ENCODE assay signal across 8 mouse cellular contexts in the genomic region with DNA sequence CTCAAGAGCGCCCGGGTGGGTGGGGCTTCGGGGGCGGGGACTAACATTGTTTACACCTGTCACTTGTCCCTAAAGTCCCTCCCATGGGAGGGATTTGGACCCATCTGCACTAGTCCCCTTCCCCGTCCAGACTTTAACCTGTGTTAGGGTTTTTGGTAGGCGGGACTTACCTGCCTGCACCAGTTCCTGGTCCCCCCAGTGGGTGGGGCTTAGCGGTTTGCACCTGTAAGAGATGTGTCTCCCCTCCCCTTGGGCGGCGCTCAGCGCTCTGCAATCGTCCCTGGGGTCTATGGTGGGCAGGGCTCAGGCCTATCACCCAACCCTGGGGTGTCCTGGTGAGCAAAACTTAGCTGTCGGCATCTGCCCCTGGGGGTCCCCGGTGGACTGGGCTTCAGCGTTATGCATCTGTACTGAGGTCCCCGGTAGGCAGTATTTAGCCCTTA. TPM values are rescaled to one million over a fixed set of nuclear protein-coding genes. Genes with fewer than 3 reads are reported as not detected.
DNase-seq lines count a peak whose midpoint lies in the region; ATAC-seq and TF ChIP-seq lines count a peak whose summit lies in the region.

No protein-coding gene starts in this region.

- intact Hi-C loops in heart, postnatal 14 days (cut with DNase I): no loop called here

- DNase-seq in heart, postnatal 14 days: no peak
- DNase-seq in MN1 (ENCODE audit: low spot score): peak; percentile 37
- no peak for DNase-seq in heart, postnatal 0 days (ENCODE audit: low spot score)

- H3K27ac ChIP-seq in heart, embryonic 12.5 days (ENCODE audit: poor library complexity, severe bottlenecking): peak overlapping the region; percentile 50; the same call in 1 of the 2 replicates
- H3K27ac ChIP-seq in heart, postnatal 0 days (ENCODE audit: low read depth): no peak overlapping the region
- H3K27ac ChIP-seq in limb, embryonic 13.5 days: 0 out of 2 replicates have a peak overlapping the region, but pooled peaks have one; percentile 67
- H3K27ac ChIP-seq in neural tube, embryonic 12.5 days: peak overlapping the region; percentile 37; the same call in 1 of the 2 replicates

- ATAC-seq in heart, embryonic 12.5 days (ENCODE audit: insufficient number of reproducible peaks, low FRiP score): peak; percentile 36
- ATAC-seq in heart, postnatal 0 days (ENCODE audit: insufficient read depth, low read depth): peak; percentile 3; the same call in 1 of the 2 replicates
- ATAC-seq in limb, embryonic 13.5 days (ENCODE audit: low FRiP score, low read depth): no peak
- ATAC-seq in neural tube, embryonic 12.5 days (ENCODE audit: low FRiP score, low read depth): peak; percentile 23
- no peak for ATAC-seq in granulocyte monocyte progenitor cell, adult 5-6 weeks (replicated peaks; ENCODE audit: poor library complexity, severe bottlenecking)
- ATAC-seq in monocyte, adult 5-6 weeks (replicated peaks; ENCODE audit: insufficient number of reproducible peaks, low FRiP score, low TSS enrichment, poor library complexity, severe bottlenecking): no peak

- H3K4me3 ChIP-seq in heart, embryonic 12.5 days: peak overlapping the region; percentile 96
- peak overlapping the region; percentile 85 for H3K4me3 ChIP-seq in heart, postnatal 0 days (ENCODE audit: low read depth, low read length)
- H3K4me3 ChIP-seq in limb, embryonic 13.5 days: peak overlapping the region; percentile 90
- H3K4me3 ChIP-seq in neural tube, embryonic 12.5 days: peak overlapping the region; percentile 87

- TF ChIP-seq CTCF in heart, postnatal 0 days (IDR thresholded peaks at IDR 0.05; ENCODE audit: low read depth): no peak

- peak overlapping the region; percentile 98 for H3K4me2 ChIP-seq in heart, embryonic 12.5 days
- peak overlapping the region; percentile 89 for H3K4me2 ChIP-seq in heart, postnatal 0 days (ENCODE audit: low read depth, low read length)
- peak overlapping the region; percentile 99 for H3K4me2 ChIP-seq in limb, embryonic 13.5 days (replicated peaks)
- peak overlapping the region; percentile 99 for H3K4me2 ChIP-seq in neural tube, embryonic 12.5 days (replicated peaks)

- peaks cover 27% of the 10 kb centered on the region for H3K36me3 ChIP-seq in heart, embryonic 12.5 days
- no peaks in the 10 kb centered on the region; the same call in 1 of the 2 replicates for H3K36me3 ChIP-seq in heart, postnatal 0 days (replicated peaks; ENCODE audit: control insufficient read depth, insufficient read depth, low read length)
- peaks cover 19% of the 10 kb centered on the region for H3K36me3 ChIP-seq in limb, embryonic 13.5 days
- H3K36me3 ChIP-seq in neural tube, embryonic 12.5 days: peaks cover 26% of the 10 kb centered on the region

- H3K4me1 ChIP-seq in heart, embryonic 12.5 days (replicated peaks): peaks cover 42% of the 10 kb centered on the region
- H3K4me1 ChIP-seq in heart, postnatal 0 days (ENCODE audit: control insufficient read depth, insufficient read depth): peaks cover 16% of the 10 kb centered on the region
- H3K4me1 ChIP-seq in limb, embryonic 13.5 days: peaks cover 24% of the 10 kb centered on the region
- H3K4me1 ChIP-seq in neural tube, embryonic 12.5 days: peaks cover 24% of the 10 kb centered on the region

- no peak for TF ChIP-seq EP300 in heart, postnatal 0 days (IDR thresholded peaks at IDR 0.05; ENCODE audit: low read depth)

- under 1% methylated on average over 15 of the region's 15 CpGs for WGBS in heart, embryonic 12.5 days
- 3% methylated on average over 15 of the region's 15 CpGs for WGBS in heart, postnatal 0 days
- WGBS in limb, embryonic 13.5 days: under 1% methylated on average over 15 of the region's 15 CpGs
- WGBS in neural tube, embryonic 12.5 days: 2% methylated on average over 15 of the region's 15 CpGs

- peak overlapping the region; percentile 92 for H3K9ac ChIP-seq in heart, embryonic 12.5 days
- peak overlapping the region; percentile 71 for H3K9ac ChIP-seq in heart, postnatal 0 days (replicated peaks; ENCODE audit: low read depth, low read length)
- peak overlapping the region; percentile 88 for H3K9ac ChIP-seq in limb, embryonic 13.5 days
- H3K9ac ChIP-seq in neural tube, embryonic 12.5 days: peak overlapping the region; percentile 76

- no peaks in the 10 kb centered on the region for H3K9me3 ChIP-seq in heart, embryonic 12.5 days (replicated peaks)
- H3K9me3 ChIP-seq in heart, postnatal 0 days (replicated peaks; ENCODE audit: control insufficient read depth, low read length): no peaks in the 10 kb centered on the region
- no peaks in the 10 kb centered on the region for H3K9me3 ChIP-seq in limb, embryonic 13.5 days
- H3K9me3 ChIP-seq in neural tube, embryonic 12.5 days: no peaks in the 10 kb centered on the region

- no peaks in the 10 kb centered on the region for H3K27me3 ChIP-seq in heart, embryonic 12.5 days (replicated peaks)
- H3K27me3 ChIP-seq in heart, postnatal 0 days (ENCODE audit: control insufficient read depth, insufficient read depth, low read length): no peaks in the 10 kb centered on the region
- H3K27me3 ChIP-seq in limb, embryonic 13.5 days: peaks cover 4% of the 10 kb centered on the region; the same call in 1 of the 2 replicates
- no peaks in the 10 kb centered on the region for H3K27me3 ChIP-seq in neural tube, embryonic 12.5 days (replicated peaks)

RNA-seq across cellular contexts. Expression of a gene that starts 0.7 kb away (rescaled TPM):
- 34.3 and 35.3 TPM in 2 replicates for polyA plus RNA-seq in heart, embryonic 12.5 days (2016; fragmentation: Nextera tagmentation; extraction: Ambion mirVana)
- 1 to 10 TPM; 5.1 to 7.0 TPM for total RNA-seq in heart, postnatal 14 days (2021)
- 13.9 and 18.9 TPM in 2 replicates for total RNA-seq in heart, postnatal 0 days (2014; rRNA removed; ENCODE audit: low replicate concordance)
- 9.1 and 9.7 TPM in 2 replicates for polyA plus RNA-seq in heart, postnatal 0 days (2015; fragmentation: Nextera tagmentation; extraction: Ambion mirVana)
- polyA plus RNA-seq in limb, embryonic 13.5 days (2015; fragmentation: Nextera tagmentation; extraction: Ambion mirVana): 54.6 and 63.2 TPM in 2 replicates
- polyA plus RNA-seq in neural tube, embryonic 12.5 days (2016; fragmentation: Nextera tagmentation; extraction: Ambion mirVana): 57.1 and 61.3 TPM in 2 replicates
- total RNA-seq in granulocyte monocyte progenitor cell, adult 5-6 weeks (2014; fragmentation: Nextera tagmentation): 24.9 and 35.1 TPM in 2 replicates
- total RNA-seq in granulocyte monocyte progenitor cell, adult 5-6 weeks (2017): 56.2 and 62.8 TPM in 2 replicates
- 2.3 to 8.5 TPM (median 3.8 TPM) in 3 replicates for total RNA-seq in monocyte, adult 5-6 weeks (2017)

RNA-seq across cellular contexts. Expression of a gene that starts 12.5 kb away (rescaled TPM):
- polyA plus RNA-seq in heart, embryonic 12.5 days (2016; fragmentation: Nextera tagmentation; extraction: Ambion mirVana): 27.8 and 29.9 TPM in 2 replicates
- total RNA-seq in heart, postnatal 14 days (2021): 10 to 100 TPM; 13.6 to 17.2 TPM
- 18.9 and 26.8 TPM in 2 replicates for total RNA-seq in heart, postnatal 0 days (2014; rRNA removed; ENCODE audit: low replicate concordance)
- 22.3 and 28.0 TPM in 2 replicates for polyA plus RNA-seq in heart, postnatal 0 days (2015; fragmentation: Nextera tagmentation; extraction: Ambion mirVana)
- 32.3 and 32.7 TPM in 2 replicates for polyA plus RNA-seq in limb, embryonic 13.5 days (2015; fragmentation: Nextera tagmentation; extraction: Ambion mirVana)
- polyA plus RNA-seq in neural tube, embryonic 12.5 days (2016; fragmentation: Nextera tagmentation; extraction: Ambion mirVana): 7.9 and 8.0 TPM in 2 replicates
- total RNA-seq in granulocyte monocyte progenitor cell, adult 5-6 weeks (2014; fragmentation: Nextera tagmentation): 20.1 and 21.5 TPM in 2 replicates
- total RNA-seq in granulocyte monocyte progenitor cell, adult 5-6 weeks (2017): 25.6 and 27.6 TPM in 2 replicates
- 18.9 to 25.8 TPM (median 22.5 TPM) in 3 replicates for total RNA-seq in monocyte, adult 5-6 weeks (2017)

RNA-seq across cellular contexts. Expression of a gene that starts 16.6 kb away (rescaled TPM):
- 285 and 293 TPM in 2 replicates for polyA plus RNA-seq in heart, embryonic 12.5 days (2016; fragmentation: Nextera tagmentation; extraction: Ambion mirVana)
- total RNA-seq in heart, postnatal 14 days (2021): 100 to 1,000 TPM; 145 to 161 TPM
- 163 and 256 TPM in 2 replicates for total RNA-seq in heart, postnatal 0 days (2014; rRNA removed; ENCODE audit: low replicate concordance)
- polyA plus RNA-seq in heart, postnatal 0 days (2015; fragmentation: Nextera tagmentation; extraction: Ambion mirVana): 355 and 386 TPM in 2 replicates
- polyA plus RNA-seq in limb, embryonic 13.5 days (2015; fragmentation: Nextera tagmentation; extraction: Ambion mirVana): 306 and 335 TPM in 2 replicates
- polyA plus RNA-seq in neural tube, embryonic 12.5 days (2016; fragmentation: Nextera tagmentation; extraction: Ambion mirVana): 282 and 323 TPM in 2 replicates
- total RNA-seq in granulocyte monocyte progenitor cell, adult 5-6 weeks (2014; fragmentation: Nextera tagmentation): 145 and 158 TPM in 2 replicates
- 38.2 and 50.4 TPM in 2 replicates for total RNA-seq in granulocyte monocyte progenitor cell, adult 5-6 weeks (2017)
- 14.6 to 43.9 TPM (median 30.8 TPM) in 3 replicates for total RNA-seq in monocyte, adult 5-6 weeks (2017)

RNA-seq across cellular contexts. Expression of a gene that starts 45.7 kb away (rescaled TPM):
- not detected in 2 replicates for polyA plus RNA-seq in heart, embryonic 12.5 days (2016; fragmentation: Nextera tagmentation; extraction: Ambion mirVana)
- not detected for total RNA-seq in heart, postnatal 14 days (2021)
- total RNA-seq in heart, postnatal 0 days (2014; rRNA removed; ENCODE audit: low replicate concordance): not detected in 2 replicates
- 0.03 TPM in 1 of 2 replicates, not detected in the other for polyA plus RNA-seq in heart, postnatal 0 days (2015; fragmentation: Nextera tagmentation; extraction: Ambion mirVana)
- polyA plus RNA-seq in limb, embryonic 13.5 days (2015; fragmentation: Nextera tagmentation; extraction: Ambion mirVana): 0.06 and 0.08 TPM in 2 replicates
- 0.06 and 0.10 TPM in 2 replicates for polyA plus RNA-seq in neural tube, embryonic 12.5 days (2016; fragmentation: Nextera tagmentation; extraction: Ambion mirVana)
- total RNA-seq in granulocyte monocyte progenitor cell, adult 5-6 weeks (2014; fragmentation: Nextera tagmentation): not detected in 2 replicates
- not detected in 2 replicates for total RNA-seq in granulocyte monocyte progenitor cell, adult 5-6 weeks (2017)
- total RNA-seq in monocyte, adult 5-6 weeks (2017): not detected in 3 replicates

Comparison
In these comparisons a context has a peak if more than half of its experiments do, and no peak if none do; other contexts are left out.
1. ATAC-seq: peak in heart, embryonic 12.5 days (single experiment), heart, postnatal 0 days (single experiment) and neural tube, embryonic 12.5 days (single experiment); none in limb, embryonic 13.5 days (single experiment), granulocyte monocyte progenitor cell, adult 5-6 weeks (single experiment) and monocyte, adult 5-6 weeks (single experiment).
2. Peak in every context shown above with its lines, with median percentiles within 50 percentile points of each other: H3K4me2 ChIP-seq, H3K4me3 ChIP-seq and H3K9ac ChIP-seq.